Mouse (Mus musculus) heart, adult 18-20 months (tissue): ENCODE measurements around the gene Fam167b. TPM values are rescaled to one million over a fixed set of nuclear protein-coding genes. Genes with fewer than 3 reads are reported as not detected.
A peak's percentile ranks its signal among the peaks of the same experiment; 100 is the strongest.

Experiments
- DNase-seq, 2 experiments: peaks; one replicate each; pipeline ENCODE4 v3.0.0; 2021 to 2022; ENCODE audit warnings: mixed read lengths in 1 of 2
- total RNA-seq, 2 experiments: library from RNA; stranded (reverse); gene quantifications; 2 replicates each; pipeline ENCODE4 v1.2.3; 2021

Fam167b gene
- total RNA-seq, 2 experiments from 2014 or later: 0.44 TPM; not detected in 1

- peak; percentile 87 to 90 for DNase-seq
Measured at GRCm38 (mm10) chr4:129608426-129609025, 30.2 kb upstream of the Fam167b start.

GRCm38 (mm10) chr4:129600233-129601158 lies 22.1 kb upstream of the Fam167b start, which contains the start of the genes Eif3i and Tmem234:
Gene Eif3i (minus strand): TSS chr4:129600648.
Gene Tmem234 (plus strand): TSS chr4:129600668.
- peak; percentile 89 to 91 for DNase-seq

- DNase-seq: no peak
Measured at GRCm38 (mm10) chr4:129588865-129589264, 10.5 kb upstream of the Fam167b start.

- DNase-seq: no peak
Measured at GRCm38 (mm10) chr4:129586943-129587342, 8.6 kb upstream of the Fam167b start.

GRCm38 (mm10) chr4:129585773-129586172 lies 7.4 kb upstream of the Fam167b start:
- no peak for DNase-seq

- DNase-seq: peak; percentile 85 to 92
Measured at GRCm38 (mm10) chr4:129584884-129585608, 6.7 kb upstream of the Fam167b start.

GRCm38 (mm10) chr4:129584370-129584769 lies 6.0 kb upstream of the Fam167b start:
- DNase-seq: no peak

- DNase-seq: no peak
Measured at GRCm38 (mm10) chr4:129582251-129582650, 3.9 kb upstream of the Fam167b start.

GRCm38 (mm10) chr4:129580347-129580746 lies 2.0 kb upstream of the Fam167b start:
- no peak for DNase-seq

GRCm38 (mm10) chr4:129577688-129578087 lies 661 bp downstream of the Fam167b start:
- DNase-seq: no peak

- DNase-seq: peak; percentile 69
Measured at GRCm38 (mm10) chr4:129576863-129577491, 1.4 kb downstream of the Fam167b start.

- peak in 1 of 2 experiments; percentile 54 for DNase-seq
Measured at GRCm38 (mm10) chr4:129575171-129575844, 3.0 kb downstream of the Fam167b start.

- no peak for DNase-seq
Measured at GRCm38 (mm10) chr4:129573430-129573829, 4.9 kb downstream of the Fam167b start, which contains the start of gene Lck. Gene Lck (minus strand): TSS chr4:129573641.

GRCm38 (mm10) chr4:129573093-129573370 lies 5.3 kb downstream of the Fam167b start:
- DNase-seq: no peak

GRCm38 (mm10) chr4:129572236-129573092 lies 5.9 kb downstream of the Fam167b start:
- no peak for DNase-seq

- no peak for DNase-seq
Measured at GRCm38 (mm10) chr4:129571551-129572084, 6.7 kb downstream of the Fam167b start.

GRCm38 (mm10) chr4:129570028-129570427 lies 8.3 kb downstream of the Fam167b start:
- DNase-seq: no peak

GRCm38 (mm10) chr4:129568366-129568765 lies 10.0 kb downstream of the Fam167b start:
- DNase-seq: no peak

- DNase-seq: no peak
Measured at GRCm38 (mm10) chr4:129565139-129565538, 13.2 kb downstream of the Fam167b start.

- no peak for DNase-seq
Measured at GRCm38 (mm10) chr4:129563718-129564117, 14.6 kb downstream of the Fam167b start.
